Mouse (Mus musculus): ENCODE data around the gene Emc6. TPM values are rescaled to one million over a fixed set of nuclear protein-coding genes. Genes with fewer than 3 reads are reported as not detected.

Emc6 gene
- total and polyA plus RNA-seq, 3 experiments: 179 to 211 TPM; not detected in 1

- no peak for TF ChIP-seq CHD2 (IDR thresholded peaks at IDR 0.05; ENCODE audit: low read length)
- TF ChIP-seq MEF2A (IDR thresholded peaks at IDR 0.05; ENCODE audit: extremely low read depth, insufficient replicate concordance, low read depth, low read length, poor library complexity, severe bottlenecking): no peak
- peak; percentile 58 for TF ChIP-seq RAD21 (IDR thresholded peaks at IDR 0.05; ENCODE audit: low read depth, low read length)
- peak; percentile 74 for TF ChIP-seq SMC3 (IDR thresholded peaks at IDR 0.05; ENCODE audit: low read depth, low read length)
- no peak for TF ChIP-seq E2F4 (IDR thresholded peaks at IDR 0.05; ENCODE audit: borderline replicate concordance, low read depth, low read length)
- TF ChIP-seq EP300 (IDR thresholded peaks at IDR 0.05; ENCODE audit: low read depth in 1 of 2, low read length in 2 of 2): no peak
- peak; percentile 70 to 81 (median 81) for TF ChIP-seq CTCF (IDR thresholded peaks at IDR 0.05 in 2 of 3, conservative IDR thresholded peaks at IDR 0.05 in 1 of 3; ENCODE audit: control insufficient read depth in 1 of 3, insufficient read depth in 1 of 3, low read depth in 2 of 3, low read length in 3 of 3, poor library complexity in 1 of 3, severe bottlenecking in 1 of 3)
- TF ChIP-seq HCFC1 (IDR thresholded peaks at IDR 0.05; ENCODE audit: low read depth, low read length): peak; percentile 21; the same call in 1 of the 2 replicates
- TF ChIP-seq USF1 (IDR thresholded peaks at IDR 0.05; ENCODE audit: low read depth, low read length): no peak
- no peak for TF ChIP-seq MXI1 (IDR thresholded peaks at IDR 0.05; ENCODE audit: low read depth, low read length)
- no peak for TF ChIP-seq KAT2A (conservative IDR thresholded peaks at IDR 0.05; ENCODE audit: low read depth, low read length)
- no peak for TF ChIP-seq GATA1 (IDR thresholded peaks at IDR 0.05; ENCODE audit: low read depth, low read length)
- no peak for TF ChIP-seq POLR2AphosphoS5 (IDR thresholded peaks at IDR 0.05; ENCODE audit: borderline replicate concordance, low read depth, low read length)
- no peak for TF ChIP-seq POLR2A (IDR thresholded peaks at IDR 0.05; ENCODE audit: control insufficient read depth in 1 of 2, insufficient read depth in 1 of 2, low read depth in 1 of 2, low read length in 2 of 2, poor library complexity in 1 of 2)
- no peak for TF ChIP-seq CHD1 (IDR thresholded peaks at IDR 0.05; ENCODE audit: low read depth, low read length)
- TF ChIP-seq ZC3H11A (IDR thresholded peaks at IDR 0.05; ENCODE audit: low read depth, low read length): peak; percentile 37; the same call in 1 of the 2 replicates
- TF ChIP-seq SIN3A (IDR thresholded peaks at IDR 0.05; ENCODE audit: low read length): no peak
- no peak for TF ChIP-seq NELFE (IDR thresholded peaks at IDR 0.05; ENCODE audit: low read depth, low read length)
- TF ChIP-seq NRF1 (IDR thresholded peaks at IDR 0.05; ENCODE audit: insufficient read depth, low read depth, low read length, poor library complexity, severe bottlenecking): no peak
- TF ChIP-seq TAL1 (IDR thresholded peaks at IDR 0.05; ENCODE audit: low read length): no peak
- TF ChIP-seq MAX (IDR thresholded peaks at IDR 0.05; ENCODE audit: low read length): no peak
- 0 out of 2 replicates have a peak, but pooled peaks have one; percentile 13 for TF ChIP-seq ZKSCAN1 (IDR thresholded peaks at IDR 0.05; ENCODE audit: low read depth, low read length)
- no peak for TF ChIP-seq MAFK (IDR thresholded peaks at IDR 0.05; ENCODE audit: borderline replicate concordance, low read depth, low read length)
- TF ChIP-seq MAZ (IDR thresholded peaks at IDR 0.05; ENCODE audit: low read depth, low read length): 0 out of 2 replicates have a peak, but pooled peaks have one; percentile 28
- TF ChIP-seq UBTF (IDR thresholded peaks at IDR 0.05; ENCODE audit: borderline replicate concordance, insufficient read depth, low read depth, low read length): no peak
- no peak for TF ChIP-seq GABPA (IDR thresholded peaks at IDR 0.05; ENCODE audit: low read depth, low read length)
- TF ChIP-seq ZMIZ1 (IDR thresholded peaks at IDR 0.05; ENCODE audit: low read depth, low read length): no peak
- no peak for TF ChIP-seq BHLHE40 (IDR thresholded peaks at IDR 0.05; ENCODE audit: borderline replicate concordance, low read depth, low read length)
- no peak for TF ChIP-seq MYC (IDR thresholded peaks at IDR 0.05; ENCODE audit: low read depth, low read length)
- no peak for TF ChIP-seq USF2 (IDR thresholded peaks at IDR 0.05; ENCODE audit: borderline replicate concordance in 1 of 2, insufficient read depth in 1 of 2, low read depth in 1 of 2, low read length in 2 of 2)
- TF ChIP-seq ELF1 (IDR thresholded peaks at IDR 0.05; ENCODE audit: low read depth, low read length): 0 out of 2 replicates have a peak, but pooled peaks have one; percentile 15
- no peak for TF ChIP-seq TCF12 (IDR thresholded peaks at IDR 0.05; ENCODE audit: low read depth, low read length)
- no peak for TF ChIP-seq ZNF384 (IDR thresholded peaks at IDR 0.05; ENCODE audit: low read depth, low read length)
- 0 out of 2 replicates have a peak, but pooled peaks have one; percentile 18 for TF ChIP-seq RCOR1 (IDR thresholded peaks at IDR 0.05; ENCODE audit: low read depth, low read length)
- TF ChIP-seq MYB (IDR thresholded peaks at IDR 0.05; ENCODE audit: low read depth, low read length): no peak
- TF ChIP-seq POLR2AphosphoS2 (IDR thresholded peaks at IDR 0.05; ENCODE audit: low read length): no peak
- 0 out of 2 replicates have a peak, but pooled peaks have one; percentile 24 for TF ChIP-seq JUND (IDR thresholded peaks at IDR 0.05; ENCODE audit: low read depth, low read length)
- no peaks in the 10 kb centered on the region for H3K4me1 ChIP-seq (ENCODE audit: control insufficient read depth in 1 of 2, insufficient read depth in 2 of 2, low read length in 2 of 2)
These were observed 7.6 kb downstream of the Emc6 start for GRCm38 (mm10) chr11:73169231-73169630.

More at GRCm38 (mm10) chr11:73169231-73169630, 7.6 kb downstream of the Emc6 start:
- Histone ChIP-seq H3K4me3 (ENCODE audit: control insufficient read depth in 1 of 2, insufficient read depth in 1 of 2, low read depth in 2 of 2, low read length in 2 of 2) (no peak overlapping the region), H3K36me3 (ENCODE audit: control insufficient read depth in 1 of 2, insufficient read depth in 2 of 2, low read length in 2 of 2) (peaks cover 4 to 8% of the 10 kb centered on the region in 2 experiments; a peak in 3 of 4 replicates), H3K9me3 (replicated peaks; ENCODE audit: insufficient read depth, low read length) (no peaks in the 10 kb centered on the region), H3K27ac (ENCODE audit: control insufficient read depth, low read depth, low read length) (no peak overlapping the region), H3K79me2 (ENCODE audit: control insufficient read depth, insufficient read depth, low read length, poor library complexity) (peaks cover 5% of the 10 kb centered on the region), H3K9ac (ENCODE audit: control insufficient read depth, low read depth, low read length, poor library complexity, severe bottlenecking) (no peak overlapping the region), H3K27me3 (ENCODE audit: control insufficient read depth in 1 of 2, insufficient read depth in 2 of 2, low read length in 2 of 2) (no peaks in the 10 kb centered on the region)
- peak; percentile 85 for DNase-seq (ENCODE audit: low read depth, low spot score)

All from MEL (cell line).